Comparison of ENCODE assay signal across 8 mouse cellular contexts in the genomic region with DNA sequence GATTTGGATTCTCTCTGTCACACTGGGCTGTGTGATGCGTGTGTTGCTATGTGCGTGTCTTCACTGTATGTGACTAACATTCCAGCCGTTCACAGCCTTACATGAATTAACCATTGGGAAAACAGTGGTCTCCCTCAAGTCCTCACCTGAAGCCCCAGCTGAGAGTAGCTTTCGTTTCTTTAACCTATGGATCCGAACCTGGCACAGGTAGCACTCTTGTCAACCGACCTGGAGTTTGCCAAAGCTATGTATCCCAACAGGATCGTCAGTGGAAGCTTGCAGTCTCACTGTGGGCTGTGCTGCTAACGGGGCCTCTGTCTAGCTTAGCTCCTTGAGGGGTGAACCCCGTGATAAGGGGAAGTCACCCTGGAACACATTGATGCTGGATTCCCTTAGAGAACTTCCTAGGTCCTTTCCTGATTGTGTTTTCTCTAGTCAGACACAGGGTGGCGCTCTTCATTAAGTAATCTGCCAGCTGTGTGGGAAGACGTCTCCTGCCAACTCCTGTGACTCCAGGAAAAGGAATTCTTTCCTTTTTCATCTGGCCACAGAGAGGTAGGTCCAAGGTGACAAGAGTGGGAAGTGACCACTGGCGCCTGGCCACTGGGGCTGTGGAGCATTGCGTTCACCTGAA. TPM values are rescaled to one million over a fixed set of nuclear protein-coding genes. Genes with fewer than 3 reads are reported as not detected.
DNase-seq lines count a peak whose midpoint lies in the region; ATAC-seq lines count a peak whose summit lies in the region.

No protein-coding gene starts in this region.

- peak overlapping the region; percentile 40 for H3K9ac ChIP-seq in forebrain, embryonic 16.5 days (replicated peaks; ENCODE audit: low read depth, low read length)

- 40% methylated on average over 13 of the region's 13 CpGs for WGBS in forebrain, embryonic 16.5 days
- 40% methylated on average over 13 of the region's 13 CpGs for WGBS in hindbrain, embryonic 10.5 days

- H3K27ac ChIP-seq in forebrain, embryonic 16.5 days (ENCODE audit: low read length) = no peak overlapping the region; the same call in 1 of the 2 replicates
- H3K27ac ChIP-seq in hindbrain, embryonic 10.5 days = peak overlapping the region; percentile 80

- ATAC-seq in forebrain, embryonic 16.5 days = peak; percentile 76
- ATAC-seq in megakaryocyte-erythroid progenitor cell, adult 5-6 weeks (replicated peaks; ENCODE audit: low FRiP score, low TSS enrichment, poor library complexity, severe bottlenecking) = peak; percentile 64

- intact Hi-C loops in heart, postnatal 25 days (cut with DNase I) = loop anchor here (1.0 to 5.0 kb wide), 4 partner anchors 127 to 402 kb away; no protein-coding TSS in a partner anchor

- H3K4me1 ChIP-seq in forebrain, embryonic 16.5 days (replicated peaks; ENCODE audit: control insufficient read depth, insufficient read depth, low read length) = peaks cover 15% of the 10 kb centered on the region
- H3K4me1 ChIP-seq in hindbrain, embryonic 10.5 days (replicated peaks) = peaks cover 27% of the 10 kb centered on the region

- no peaks in the 10 kb centered on the region for H3K9me3 ChIP-seq in forebrain, embryonic 16.5 days (ENCODE audit: control insufficient read depth, low read length)
- no peaks in the 10 kb centered on the region for H3K9me3 ChIP-seq in hindbrain, embryonic 10.5 days

- H3K4me3 ChIP-seq in forebrain, embryonic 16.5 days (replicated peaks; ENCODE audit: low read length) = peak overlapping the region; percentile 25
- peak overlapping the region; percentile 24; the same call in 1 of the 2 replicates for H3K4me3 ChIP-seq in hindbrain, embryonic 10.5 days

- DNase-seq in heart, adult 11 months = peak; percentile 93
- DNase-seq in heart, postnatal 25 days (ENCODE audit: low spot score) = no peak
- DNase-seq in cerebellum, adult 11-12 months = peak; percentile 36
- peak; percentile 73 for DNase-seq in hindbrain, embryonic 10.5 days (ENCODE audit: low spot score)
- peak; percentile 75 to 88 for DNase-seq in layer of hippocampus, postnatal 14 days (ENCODE audit: low spot score in 2 of 2)
- DNase-seq in right cerebral cortex, postnatal 4 days = peak; percentile 73

- peaks cover 10% of the 10 kb centered on the region; the same call in 1 of the 2 replicates for H3K36me3 ChIP-seq in forebrain, embryonic 16.5 days (ENCODE audit: control insufficient read depth, insufficient read depth)
- peaks cover 35% of the 10 kb centered on the region for H3K36me3 ChIP-seq in hindbrain, embryonic 10.5 days

- H3K4me2 ChIP-seq in forebrain, embryonic 16.5 days (ENCODE audit: low read length) = peak overlapping the region; percentile 49

- H3K27me3 ChIP-seq in forebrain, embryonic 16.5 days (replicated peaks; ENCODE audit: control insufficient read depth, insufficient read depth, low read length) = no peaks in the 10 kb centered on the region
- H3K27me3 ChIP-seq in hindbrain, embryonic 10.5 days (ENCODE audit: insufficient read depth, poor library complexity, severe bottlenecking) = peaks cover 6% of the 10 kb centered on the region; the same call in 1 of the 2 replicates

RNA-seq across cellular contexts. Expression of a gene that starts 24.2 kb away (rescaled TPM):
- 1 to 10 TPM in 1 of 2 experiments, under 1 TPM in 1; 0.96 to 1.3 TPM for total RNA-seq in heart, postnatal 25 days (2021)
- 5.1 TPM in 2 replicates for polyA plus RNA-seq in forebrain, embryonic 16.5 days (2015; fragmentation: Nextera tagmentation; extraction: Ambion mirVana)
- polyA plus RNA-seq in hindbrain, embryonic 10.5 days (2016; fragmentation: Nextera tagmentation; extraction: Ambion mirVana) = 4.1 and 4.4 TPM in 2 replicates
- total RNA-seq in layer of hippocampus, postnatal 14 days (2021) = 1 to 10 TPM; 6.6 to 6.8 TPM
- 4.2 and 7.4 TPM in 2 replicates for total RNA-seq in megakaryocyte-erythroid progenitor cell, adult 5-6 weeks (2014; fragmentation: Nextera tagmentation)
- total RNA-seq in megakaryocyte-erythroid progenitor cell, adult 5-6 weeks (2017) = 10.1 and 11.8 TPM in 2 replicates

RNA-seq across cellular contexts. Expression of a gene that starts 24.2 kb away (rescaled TPM):
- total RNA-seq in heart, postnatal 25 days (2021) = not detected
- polyA plus RNA-seq in forebrain, embryonic 16.5 days (2015; fragmentation: Nextera tagmentation; extraction: Ambion mirVana) = not detected in 2 replicates
- polyA plus RNA-seq in hindbrain, embryonic 10.5 days (2016; fragmentation: Nextera tagmentation; extraction: Ambion mirVana) = 0.72 TPM in 1 of 2 replicates, not detected in the other
- 1 to 10 TPM in 1 of 2 experiments, not detected in 1; 1.0 TPM for total RNA-seq in layer of hippocampus, postnatal 14 days (2021)
- 6.5 and 7.7 TPM in 2 replicates for total RNA-seq in megakaryocyte-erythroid progenitor cell, adult 5-6 weeks (2014; fragmentation: Nextera tagmentation)
- 3.3 TPM in 1 of 2 replicates, not detected in the other for total RNA-seq in megakaryocyte-erythroid progenitor cell, adult 5-6 weeks (2017)

RNA-seq across cellular contexts. Expression of a gene that starts 24.5 kb away (rescaled TPM):
- total RNA-seq in heart, postnatal 25 days (2021) = 10 to 100 TPM; 20.9 to 21.2 TPM
- 73.3 and 86.6 TPM in 2 replicates for polyA plus RNA-seq in forebrain, embryonic 16.5 days (2015; fragmentation: Nextera tagmentation; extraction: Ambion mirVana)
- polyA plus RNA-seq in hindbrain, embryonic 10.5 days (2016; fragmentation: Nextera tagmentation; extraction: Ambion mirVana) = 89.6 and 92.5 TPM in 2 replicates
- total RNA-seq in layer of hippocampus, postnatal 14 days (2021) = 10 to 100 TPM; 62.2 to 64.7 TPM
- 96.5 and 117 TPM in 2 replicates for total RNA-seq in megakaryocyte-erythroid progenitor cell, adult 5-6 weeks (2014; fragmentation: Nextera tagmentation)
- 26.7 and 35.7 TPM in 2 replicates for total RNA-seq in megakaryocyte-erythroid progenitor cell, adult 5-6 weeks (2017)

RNA-seq across cellular contexts. Expression of a gene that starts 55.5 kb away (rescaled TPM):
- 1 to 10 TPM; 1.4 to 3.0 TPM for total RNA-seq in heart, postnatal 25 days (2021)
- 8.5 and 9.9 TPM in 2 replicates for polyA plus RNA-seq in forebrain, embryonic 16.5 days (2015; fragmentation: Nextera tagmentation; extraction: Ambion mirVana)
- polyA plus RNA-seq in hindbrain, embryonic 10.5 days (2016; fragmentation: Nextera tagmentation; extraction: Ambion mirVana) = 10.1 and 12.6 TPM in 2 replicates
- 1 to 10 TPM; 3.3 TPM for total RNA-seq in layer of hippocampus, postnatal 14 days (2021)
- total RNA-seq in megakaryocyte-erythroid progenitor cell, adult 5-6 weeks (2014; fragmentation: Nextera tagmentation) = 1.1 and 14.5 TPM in 2 replicates
- 5.1 and 7.2 TPM in 2 replicates for total RNA-seq in megakaryocyte-erythroid progenitor cell, adult 5-6 weeks (2017)
